Mouse (Mus musculus) retina, embryonic 14.5 days (tissue): Measurements from ENCODE around the gene S1pr4.

ENCODE experiments used
- DNase-seq: peaks from one replicate; pipeline ENCODE4 v3.0.0-alpha.2; 2015; ENCODE audit warnings: low spot score

Gene S1pr4

GRCm38 (mm10) chr10:81519227-81519977 is 19.5 kb upstream of the S1pr4 start:
- no peak for DNase-seq

GRCm38 (mm10) chr10:81518546-81518945 is 18.6 kb upstream of the S1pr4 start:
- DNase-seq = peak; percentile 78

GRCm38 (mm10) chr10:81517227-81517626 is 17.3 kb upstream of the S1pr4 start:
- no peak for DNase-seq

- no peak for DNase-seq
These were observed 13.9 kb upstream of the S1pr4 start for GRCm38 (mm10) chr10:81513798-81514197.

GRCm38 (mm10) chr10:81510246-81510810 is 10.4 kb upstream of the S1pr4 start:
- DNase-seq = no peak

- DNase-seq = no peak
These were observed 8.0 kb upstream of the S1pr4 start for GRCm38 (mm10) chr10:81507691-81508489.

- no peak for DNase-seq
These were observed 7.2 kb upstream of the S1pr4 start for GRCm38 (mm10) chr10:81507095-81507494.

GRCm38 (mm10) chr10:81505016-81505664 is 5.2 kb upstream of the S1pr4 start:
- no peak for DNase-seq

GRCm38 (mm10) chr10:81502658-81503057 is 2.7 kb upstream of the S1pr4 start:
- peak; percentile 85 for DNase-seq

GRCm38 (mm10) chr10:81501863-81502262 is 1.9 kb upstream of the S1pr4 start:
- no peak for DNase-seq

- DNase-seq = no peak
These were observed 556 bp downstream of the S1pr4 start for GRCm38 (mm10) chr10:81499250-81499901.

GRCm38 (mm10) chr10:81498316-81499249 is 1.3 kb downstream of the S1pr4 start:
- DNase-seq = no peak

GRCm38 (mm10) chr10:81497401-81498270 is 2.3 kb downstream of the S1pr4 start:
- DNase-seq = no peak

- DNase-seq = no peak
These were observed 3.0 kb downstream of the S1pr4 start for GRCm38 (mm10) chr10:81496969-81497368.

GRCm38 (mm10) chr10:81496264-81496901 is 3.5 kb downstream of the S1pr4 start, which contains the start of gene Ncln:
TSS of gene Ncln (minus strand) at chr10:81496392.
- peak; percentile 98 for DNase-seq

GRCm38 (mm10) chr10:81495616-81496263 is 4.2 kb downstream of the S1pr4 start:
- DNase-seq = no peak

GRCm38 (mm10) chr10:81495151-81495550 is 4.8 kb downstream of the S1pr4 start:
- no peak for DNase-seq

- no peak for DNase-seq
These were observed 5.5 kb downstream of the S1pr4 start for GRCm38 (mm10) chr10:81494260-81495041.
